Mouse (Mus musculus) T-cell, adult 2 months (primary cell): ENCODE results near the gene Jam2.

ENCODE experiments used
- DNase-seq: peaks from one replicate; pipeline ENCODE4 v3.0.0; 2022; ENCODE audit warnings: low spot score

Jam2 gene

GRCm38 (mm10) chr16:84779718-84780117 lies 5.8 kb downstream of the Jam2 start:
- DNase-seq = no peak

GRCm38 (mm10) chr16:84783279-84783678 lies 9.4 kb downstream of the Jam2 start:
- DNase-seq = no peak

- DNase-seq = no peak
Observed at GRCm38 (mm10) chr16:84784966-84785365, 11.0 kb downstream of the Jam2 start.

GRCm38 (mm10) chr16:84790595-84791165 lies 16.8 kb downstream of the Jam2 start:
- no peak for DNase-seq

GRCm38 (mm10) chr16:84793401-84793800 lies 19.5 kb downstream of the Jam2 start:
- DNase-seq = no peak

- DNase-seq = no peak
Observed at GRCm38 (mm10) chr16:84795337-84795736, 21.4 kb downstream of the Jam2 start.

- no peak for DNase-seq
Observed at GRCm38 (mm10) chr16:84796678-84797077, 22.8 kb downstream of the Jam2 start.

DNA sequence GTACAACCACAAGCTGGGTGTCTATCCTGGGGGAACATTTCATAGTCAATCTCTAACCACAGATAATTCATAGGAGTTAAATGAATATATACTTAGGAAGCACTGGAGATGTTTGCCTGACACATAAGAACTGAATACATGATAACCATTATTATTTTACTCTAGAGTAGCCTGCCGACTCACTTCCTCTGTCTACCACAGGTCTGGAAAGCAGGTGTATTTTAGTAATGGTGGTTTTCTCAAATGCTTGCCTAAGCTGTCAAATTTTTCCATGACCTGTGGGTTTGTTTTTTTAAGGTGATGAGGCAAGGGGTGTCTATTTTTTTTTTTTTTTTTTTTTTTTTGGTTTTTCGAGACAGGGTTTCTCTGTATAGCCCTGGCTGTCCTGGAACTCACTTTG lies 26.1 kb downstream of the Jam2 start:
- DNase-seq = no peak

DNA sequence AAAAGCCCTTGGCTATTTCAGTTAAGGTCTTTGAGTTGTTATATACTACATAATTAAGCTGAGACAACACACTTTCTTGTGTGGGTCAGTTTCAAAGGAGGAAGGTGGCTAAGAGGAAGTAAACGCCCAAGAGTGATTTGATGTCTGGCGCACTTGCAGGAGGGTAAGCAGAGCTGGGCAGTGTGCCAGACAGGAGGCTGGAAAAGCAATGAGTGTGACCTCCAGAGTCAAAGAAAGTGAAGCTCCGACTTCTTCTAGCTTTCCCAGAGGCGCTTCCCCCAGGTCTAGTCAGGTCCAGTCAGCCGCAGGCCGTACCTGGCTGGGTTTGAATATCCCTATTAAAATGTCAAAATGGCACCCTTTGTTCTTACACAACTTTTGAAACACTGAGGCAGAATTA lies 28.3 kb downstream of the Jam2 start:
- DNase-seq = no peak

- DNase-seq = no peak
Observed at GRCm38 (mm10) chr16:84804866-84805265, 30.9 kb downstream of the Jam2 start.

DNA sequence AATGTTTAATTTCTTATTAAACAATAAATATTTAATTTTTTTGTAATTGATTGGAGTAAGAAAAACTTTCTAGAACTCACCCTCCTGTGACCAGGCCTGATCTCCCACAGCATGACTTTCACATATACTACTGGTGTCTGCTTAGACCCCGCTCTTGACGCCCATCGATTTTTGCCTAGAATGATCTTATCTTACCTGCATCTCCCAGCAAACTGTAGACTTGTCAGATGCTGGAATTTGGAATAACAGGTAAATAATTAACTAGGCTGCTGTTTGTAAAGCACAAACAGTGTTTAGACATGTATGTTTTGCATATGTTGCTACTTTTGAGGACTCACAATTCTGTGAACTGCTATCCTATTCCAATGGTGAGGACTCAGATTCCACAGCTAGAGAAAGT lies 32.3 kb downstream of the Jam2 start:
- DNase-seq = no peak

- DNase-seq = no peak
Observed at GRCm38 (mm10) chr16:84807874-84808273, 34.0 kb downstream of the Jam2 start.

DNA sequence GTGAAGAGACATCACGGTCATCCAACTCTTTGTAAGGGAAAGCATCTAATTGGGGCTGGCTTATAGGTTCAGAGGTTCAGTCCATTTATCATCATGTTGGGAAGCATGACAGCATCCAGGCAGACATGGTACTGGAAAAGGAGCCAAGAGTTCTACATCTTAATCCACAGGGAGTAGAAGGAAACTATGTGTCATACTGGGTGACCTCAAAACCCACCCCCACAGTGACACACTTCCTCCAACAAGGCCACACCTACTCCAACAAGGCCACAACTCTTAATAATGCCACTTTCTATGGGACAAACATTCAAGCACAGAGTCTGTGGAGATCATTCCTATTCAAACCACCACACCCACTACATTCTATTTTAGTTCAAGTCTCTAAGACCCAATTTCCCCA lies 36.3 kb downstream of the Jam2 start:
- no peak for DNase-seq

GRCm38 (mm10) chr16:84813852-84814251 lies 39.9 kb downstream of the Jam2 start:
- DNase-seq = no peak

DNA sequence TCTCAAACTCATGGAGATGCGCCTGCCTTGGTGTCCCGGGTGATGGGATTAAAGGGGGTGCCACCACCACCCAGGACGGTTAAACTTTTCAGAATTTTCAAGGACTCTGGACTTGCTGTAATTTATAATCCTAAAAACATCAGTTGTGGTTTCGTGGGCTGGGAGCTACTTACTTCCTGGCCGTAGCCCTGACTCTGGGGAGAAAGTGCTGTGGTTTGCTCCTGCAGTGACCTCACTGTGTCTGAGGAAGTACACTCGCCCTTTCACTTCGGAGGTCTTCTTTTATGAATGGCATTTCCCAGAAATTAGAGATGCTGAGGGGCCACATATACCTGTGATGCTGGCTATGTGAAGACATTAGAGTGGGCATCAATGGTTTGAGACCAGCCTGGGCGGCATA lies 40.6 kb downstream of the Jam2 start:
- no peak for DNase-seq

DNA sequence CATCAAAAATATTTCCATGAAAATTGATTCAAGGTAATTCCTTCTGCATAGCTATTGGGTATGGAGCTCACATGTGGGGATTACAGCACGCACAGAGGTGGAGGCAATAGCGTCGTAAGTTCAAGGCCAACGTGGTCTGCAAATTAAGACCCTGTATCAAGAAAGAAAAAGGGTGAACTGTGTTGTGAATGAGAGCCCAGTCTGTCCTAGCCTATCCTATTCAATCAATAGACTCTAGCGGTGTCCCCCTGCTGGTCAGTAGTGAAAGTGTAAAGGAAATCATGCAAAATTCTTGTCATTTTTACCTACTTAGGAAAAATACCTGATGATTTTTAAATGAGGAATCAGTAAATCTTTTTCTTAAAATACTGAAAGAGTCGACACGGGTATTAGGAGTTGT lies 43.5 kb downstream of the Jam2 start:
- no peak for DNase-seq

DNA sequence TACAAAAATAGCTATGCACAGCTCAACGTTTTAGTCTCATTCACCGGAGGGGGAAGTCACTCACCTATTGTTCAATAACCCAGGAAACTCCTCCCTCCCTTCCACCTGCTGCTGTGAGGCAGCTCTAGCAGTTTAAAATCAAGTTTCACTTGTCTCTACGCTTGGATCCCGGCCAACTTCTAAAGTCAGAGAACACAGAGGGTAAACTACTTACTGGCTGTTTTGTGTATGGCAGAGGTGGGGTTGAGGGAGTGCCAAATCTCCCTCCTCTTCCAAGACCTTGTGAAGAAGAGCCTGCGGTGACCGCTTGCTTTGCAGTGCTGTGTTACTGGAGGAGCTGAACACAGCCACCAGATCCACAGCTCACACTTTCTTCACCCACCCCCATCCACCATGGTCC lies 51.1 kb downstream of the Jam2 start:
- DNase-seq = no peak

DNA sequence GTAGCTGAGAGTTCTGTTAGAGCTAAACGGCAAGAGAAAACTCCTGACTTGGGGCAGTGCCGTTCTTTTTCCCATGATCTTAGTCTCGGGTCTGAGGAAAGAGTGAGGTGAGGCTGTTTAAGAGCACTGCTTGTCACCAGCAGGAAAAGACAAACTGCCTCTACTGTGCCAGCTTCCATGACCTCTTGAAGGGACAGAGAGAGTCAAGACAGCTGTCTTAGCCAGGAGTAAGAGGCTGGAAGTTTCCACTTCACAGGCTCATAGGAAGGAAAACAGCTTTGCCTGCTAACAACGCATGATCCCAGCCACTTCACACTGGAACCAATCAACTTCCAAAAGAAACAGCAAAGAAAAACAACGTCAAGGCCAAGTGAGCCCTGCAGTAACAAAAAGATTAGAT lies 57.8 kb downstream of the Jam2 start:
- DNase-seq = no peak

DNA sequence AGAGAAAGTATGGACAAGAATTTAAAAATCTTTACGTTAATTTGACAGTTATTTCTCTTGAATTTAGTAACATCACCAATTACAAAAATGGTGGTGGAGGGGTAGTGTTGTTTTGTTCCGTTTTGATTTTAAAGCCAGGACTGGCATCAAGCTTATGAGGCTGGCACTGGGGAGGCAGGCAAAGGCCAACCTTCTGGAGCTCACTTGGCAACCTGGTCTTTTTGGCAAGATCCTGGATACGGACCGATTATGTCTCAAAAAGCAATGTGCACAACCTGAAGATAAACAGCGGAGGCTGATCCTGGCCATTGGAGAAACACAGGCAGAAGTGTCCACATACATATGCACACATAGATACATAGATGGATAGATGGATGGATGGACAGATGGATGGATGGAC lies 58.8 kb downstream of the Jam2 start:
- DNase-seq = no peak

DNA sequence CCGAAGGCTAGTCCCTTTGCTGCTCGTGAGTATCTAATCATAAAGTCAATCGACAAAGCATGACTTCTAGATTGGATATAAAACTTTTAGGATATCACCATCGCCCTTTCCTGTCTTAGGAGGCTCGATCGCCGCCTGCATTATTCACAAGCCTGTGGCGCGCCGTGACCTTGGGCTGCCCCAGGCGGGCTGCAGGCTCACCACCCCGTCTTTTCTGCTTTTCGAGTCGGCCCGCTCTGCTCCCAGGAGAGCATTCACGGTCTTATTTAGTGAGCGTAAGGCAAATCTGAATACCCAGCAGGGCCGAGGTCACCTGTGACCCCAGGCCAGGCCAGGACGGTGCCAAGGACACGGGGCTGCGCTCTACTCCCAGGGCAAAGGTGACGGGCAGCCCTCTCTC lies 60.4 kb downstream of the Jam2 start:
- DNase-seq = no peak

DNA sequence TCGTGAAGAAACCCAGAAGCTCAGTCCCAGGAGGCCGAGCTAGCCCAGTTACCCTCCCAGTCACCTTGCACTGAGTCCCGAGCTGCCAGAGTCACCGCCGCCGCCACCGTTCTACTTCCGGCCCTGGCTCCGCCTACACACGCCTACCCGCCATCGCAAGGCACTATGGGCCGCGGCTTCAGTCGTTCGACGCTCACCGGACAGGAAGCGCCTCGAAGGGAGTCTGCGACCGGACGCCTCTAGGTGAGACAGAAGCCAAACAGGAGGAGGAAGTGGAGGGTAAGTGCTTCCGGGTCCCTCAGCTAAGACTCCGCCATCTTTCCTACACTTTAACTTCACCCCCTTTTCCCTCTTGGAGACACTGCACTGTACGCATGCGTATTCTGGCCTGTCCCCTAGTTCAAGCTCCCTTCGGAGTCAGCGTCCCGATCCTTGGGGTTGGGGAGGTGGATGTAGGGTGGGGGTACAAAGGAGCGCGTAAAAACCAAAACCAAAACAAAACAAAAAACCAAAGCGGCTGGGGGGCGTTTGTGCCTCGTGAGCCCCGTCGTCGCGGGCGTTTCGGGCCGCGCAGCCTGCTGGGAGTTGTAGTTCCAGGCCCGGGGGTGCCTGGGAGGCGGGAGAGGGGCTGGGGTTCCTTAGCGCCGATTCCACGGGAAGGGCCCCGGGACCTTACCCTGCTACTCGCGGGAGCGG lies 61.0 kb downstream of the Jam2 start, which contains the start of gene Gabpa:
Gene Gabpa, plus strand, starts transcription at position 181 of the 696 bp plus-strand sequence.
- peak; percentile 95 for DNase-seq

- peak; percentile 57 for DNase-seq
Observed at GRCm38 (mm10) chr16:84835441-84835822, 61.5 kb downstream of the Jam2 start, which contains the start of gene Atp5j. Gene Atp5j (minus strand): TSS chr16:84835625.

DNA sequence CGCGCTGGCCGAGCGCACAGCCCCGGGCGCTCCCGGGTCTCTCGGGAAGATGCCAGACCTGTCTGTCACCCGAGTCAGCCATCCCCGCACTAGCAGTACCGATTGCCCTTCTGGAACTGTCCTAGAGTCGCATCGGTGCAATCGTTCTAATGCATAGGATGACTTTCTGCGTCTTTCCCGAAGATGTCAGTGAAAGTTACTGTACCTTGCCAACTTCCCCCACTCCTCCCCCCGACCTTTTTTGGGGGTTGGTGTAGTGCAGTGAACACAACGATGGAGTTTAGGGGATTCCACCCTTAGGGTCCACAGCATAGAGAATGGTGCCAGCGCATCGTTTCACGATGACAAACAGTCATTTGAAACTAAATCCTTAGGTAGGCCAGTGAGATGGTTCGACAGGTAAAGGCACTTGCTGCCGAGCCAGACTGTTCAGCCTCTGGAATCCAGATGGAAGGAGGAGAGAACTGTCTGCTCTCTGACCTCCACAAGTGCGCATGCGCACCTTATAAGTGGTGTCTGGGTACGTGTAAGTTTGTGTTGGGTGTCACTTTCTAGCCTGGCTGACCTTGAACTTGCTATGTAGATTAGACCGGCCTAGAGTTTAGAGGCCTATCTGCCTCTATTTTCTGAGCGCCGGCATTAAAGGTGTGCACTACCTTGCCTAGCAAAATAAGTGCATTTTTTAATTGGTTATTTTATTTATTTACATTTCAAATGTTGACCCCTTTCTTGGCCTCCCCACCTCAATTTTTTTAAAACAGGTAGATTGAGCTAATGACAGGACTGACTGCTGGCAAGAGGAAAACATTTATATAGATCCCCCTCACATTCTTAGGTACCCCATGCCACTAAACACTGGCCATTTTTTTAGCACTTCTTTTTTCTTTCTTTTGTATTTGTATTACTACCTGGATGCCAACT lies 62.2 kb downstream of the Jam2 start:
- peak; percentile 44 for DNase-seq
